Mouse (Mus musculus): ENCODE results near the gene Cpsf3.

Cpsf3 gene

GRCm38 (mm10) chr12:21289651-21290050 lies 4.5 kb downstream of the Cpsf3 start:
- no peak for DNase-seq (ENCODE audit: extremely low spot score)

- DNase-seq (ENCODE audit: extremely low spot score): no peak
Measured at GRCm38 (mm10) chr12:21298856-21299255, 13.7 kb downstream of the Cpsf3 start.

- DNase-seq (ENCODE audit: extremely low spot score): no peak
Measured at GRCm38 (mm10) chr12:21301324-21301723, 16.1 kb downstream of the Cpsf3 start.

- DNase-seq (ENCODE audit: extremely low spot score): no peak
Measured at GRCm38 (mm10) chr12:21301932-21302331, 16.7 kb downstream of the Cpsf3 start.

- no peak for DNase-seq (ENCODE audit: extremely low spot score)
Measured at GRCm38 (mm10) chr12:21302361-21302783, 17.2 kb downstream of the Cpsf3 start.

- DNase-seq (ENCODE audit: extremely low spot score): no peak
Measured at GRCm38 (mm10) chr12:21305741-21306140, 20.6 kb downstream of the Cpsf3 start.

GRCm38 (mm10) chr12:21306721-21307120 lies 21.5 kb downstream of the Cpsf3 start:
- no peak for DNase-seq (ENCODE audit: extremely low spot score)

GRCm38 (mm10) chr12:21312201-21312600 lies 27.0 kb downstream of the Cpsf3 start:
- no peak for DNase-seq (ENCODE audit: extremely low spot score)

GRCm38 (mm10) chr12:21315923-21316868 lies 31.0 kb downstream of the Cpsf3 start, which contains the start of gene Iah1:
Gene Iah1 (plus strand): TSS chr12:21316389.
- peak; percentile 90 for DNase-seq (ENCODE audit: extremely low spot score)

GRCm38 (mm10) chr12:21316869-21317265 lies 31.7 kb downstream of the Cpsf3 start:
- peak; percentile 4 for DNase-seq (ENCODE audit: extremely low spot score)

GRCm38 (mm10) chr12:21318143-21318895 lies 33.1 kb downstream of the Cpsf3 start:
- DNase-seq (ENCODE audit: extremely low spot score): peak; percentile 44

GRCm38 (mm10) chr12:21320317-21320716 lies 35.1 kb downstream of the Cpsf3 start:
- DNase-seq (ENCODE audit: extremely low spot score): no peak

GRCm38 (mm10) chr12:21321170-21321569 lies 36.0 kb downstream of the Cpsf3 start:
- no peak for DNase-seq (ENCODE audit: extremely low spot score)

GRCm38 (mm10) chr12:21322296-21322695 lies 37.1 kb downstream of the Cpsf3 start:
- no peak for DNase-seq (ENCODE audit: extremely low spot score)

- no peak for DNase-seq (ENCODE audit: extremely low spot score)
Measured at GRCm38 (mm10) chr12:21322856-21323255, 37.7 kb downstream of the Cpsf3 start.

GRCm38 (mm10) chr12:21324101-21324500 lies 38.9 kb downstream of the Cpsf3 start:
- no peak for DNase-seq (ENCODE audit: extremely low spot score)

GRCm38 (mm10) chr12:21325266-21325665 lies 40.1 kb downstream of the Cpsf3 start:
- no peak for DNase-seq (ENCODE audit: extremely low spot score)

- no peak for DNase-seq (ENCODE audit: extremely low spot score)
Measured at GRCm38 (mm10) chr12:21326325-21326724, 41.1 kb downstream of the Cpsf3 start.

GRCm38 (mm10) chr12:21329661-21330400 lies 44.6 kb downstream of the Cpsf3 start:
- DNase-seq (ENCODE audit: extremely low spot score): no peak

GRCm38 (mm10) chr12:21330961-21331576 lies 45.9 kb downstream of the Cpsf3 start:
- DNase-seq (ENCODE audit: extremely low spot score): no peak

- DNase-seq (ENCODE audit: extremely low spot score): no peak
Measured at GRCm38 (mm10) chr12:21331711-21332110, 46.5 kb downstream of the Cpsf3 start.

All from embryo, embryonic 9.5 days (tissue).